Mouse (Mus musculus) yolk sac, embryonic 10.5 days (tissue): ENCODE results near the gene Nckap5l.
A peak's percentile ranks its signal among the peaks of the same experiment; 100 is the strongest.
"Not testable (repeated sequence)": the region's sequence is repeated elsewhere in the genome, so short reads cannot be mapped to it uniquely, and the experiment has no call there.

Experiments
- DNase-seq: peaks from one replicate; pipeline ENCODE4 v3.0.0-alpha.2; 2017; ENCODE audit warnings: low spot score

Nckap5l gene

GRCm38 (mm10) chr15:99393386-99394252, 63.9 kb downstream of the Nckap5l start:
- peak; percentile 82 for DNase-seq

GRCm38 (mm10) chr15:99392486-99393385, 64.8 kb downstream of the Nckap5l start, which contains the start of gene Tmbim6:
Gene Tmbim6 (plus strand): TSS chr15:99392882.
- peak; percentile 100 for DNase-seq

- no peak for DNase-seq
Measured at GRCm38 (mm10) chr15:99391975-99392374, 65.6 kb downstream of the Nckap5l start.

- DNase-seq, result no peak
Measured at GRCm38 (mm10) chr15:99390472-99391401, 66.8 kb downstream of the Nckap5l start.

GRCm38 (mm10) chr15:99387976-99388375, 69.6 kb downstream of the Nckap5l start:
- DNase-seq, result no peak

- no peak for DNase-seq
Measured at GRCm38 (mm10) chr15:99386796-99387195, 70.8 kb downstream of the Nckap5l start.

GRCm38 (mm10) chr15:99386110-99386509, 71.4 kb downstream of the Nckap5l start:
- not testable (repeated sequence) for DNase-seq

GRCm38 (mm10) chr15:99384071-99384470, 73.5 kb downstream of the Nckap5l start:
- no peak for DNase-seq

- no peak for DNase-seq
Measured at GRCm38 (mm10) chr15:99382893-99383292, 74.7 kb downstream of the Nckap5l start.

- no peak for DNase-seq
Measured at GRCm38 (mm10) chr15:99376240-99376639, 81.3 kb downstream of the Nckap5l start.

- no peak for DNase-seq
Measured at GRCm38 (mm10) chr15:99375581-99375980, 82.0 kb downstream of the Nckap5l start.

- no peak for DNase-seq
Measured at GRCm38 (mm10) chr15:99375036-99375435, 82.5 kb downstream of the Nckap5l start.

GRCm38 (mm10) chr15:99372761-99373160, 84.8 kb downstream of the Nckap5l start:
- DNase-seq, result no peak
